Mouse (Mus musculus): ENCODE measurements around the gene Trim37. TPM values are rescaled to one million over a fixed set of nuclear protein-coding genes. Genes with fewer than 3 reads are reported as not detected.
A peak's percentile ranks its signal among the peaks of the same experiment; 100 is the strongest.

Trim37 gene
- polyA plus RNA-seq, 1 experiment from 2014 or later: 40.4 TPM

DNA sequence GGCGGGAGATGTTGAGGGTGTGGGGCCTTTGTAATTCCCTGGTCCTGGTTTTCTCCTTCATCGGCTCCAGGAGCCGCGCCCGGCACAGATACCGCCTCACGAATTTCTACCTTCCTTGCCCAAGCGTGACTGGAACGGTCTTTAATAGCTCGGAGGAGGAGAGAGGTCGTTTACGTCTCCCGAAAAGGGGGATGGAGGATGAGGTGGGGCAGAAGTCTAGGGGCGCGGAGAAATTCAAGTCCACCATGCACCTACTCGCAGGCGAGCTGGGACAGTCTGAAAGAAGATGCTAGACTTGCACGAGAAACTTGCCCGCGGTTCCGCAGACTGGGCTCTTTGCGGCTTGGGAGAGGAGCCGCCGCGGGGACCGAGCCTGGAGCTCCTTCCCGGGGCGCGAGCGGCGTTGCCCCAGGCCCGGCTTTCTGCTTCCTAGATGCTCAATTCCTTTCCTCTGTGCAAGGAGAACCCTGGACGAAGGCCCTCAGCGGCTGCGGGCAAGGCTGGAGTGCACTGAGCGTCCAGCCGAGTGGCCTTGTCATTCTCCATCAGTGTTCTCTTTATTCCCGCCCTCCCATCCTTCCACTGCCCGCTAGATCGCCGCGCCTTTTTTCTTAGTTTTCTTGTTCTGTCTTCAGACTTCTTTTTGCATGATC, 17.2 kb upstream of the Trim37 start:
- no peak for ATAC-seq (replicated peaks; ENCODE audit: low FRiP score)
- Histone ChIP-seq H3K4me3 (ENCODE audit: low read depth, low read length) (peak overlapping the region; percentile 99), H3K27ac (ENCODE audit: low read depth, low read length) (peak overlapping the region; percentile 96), H3K36me3 (ENCODE audit: control insufficient read depth, insufficient read depth, low read length) (peaks cover 17% of the 10 kb centered on the region), H3K4me2 (peak overlapping the region; percentile 73), H3K27me3 (replicated peaks; ENCODE audit: control insufficient read depth, insufficient read depth, low read length) (no peaks in the 10 kb centered on the region), H3K9me3 (ENCODE audit: control insufficient read depth, low read length) (no peaks in the 10 kb centered on the region), H3K4me1 (replicated peaks; ENCODE audit: control insufficient read depth, insufficient read depth, low read length) (peaks cover 8% of the 10 kb centered on the region), H3K9ac (ENCODE audit: low read depth, low read length) (peak overlapping the region; percentile 98)
- peak; percentile 60 for DNase-seq (ENCODE audit: low spot score)
- under 1% methylated on average over 42 of the region's 42 CpGs for WGBS

DNA sequence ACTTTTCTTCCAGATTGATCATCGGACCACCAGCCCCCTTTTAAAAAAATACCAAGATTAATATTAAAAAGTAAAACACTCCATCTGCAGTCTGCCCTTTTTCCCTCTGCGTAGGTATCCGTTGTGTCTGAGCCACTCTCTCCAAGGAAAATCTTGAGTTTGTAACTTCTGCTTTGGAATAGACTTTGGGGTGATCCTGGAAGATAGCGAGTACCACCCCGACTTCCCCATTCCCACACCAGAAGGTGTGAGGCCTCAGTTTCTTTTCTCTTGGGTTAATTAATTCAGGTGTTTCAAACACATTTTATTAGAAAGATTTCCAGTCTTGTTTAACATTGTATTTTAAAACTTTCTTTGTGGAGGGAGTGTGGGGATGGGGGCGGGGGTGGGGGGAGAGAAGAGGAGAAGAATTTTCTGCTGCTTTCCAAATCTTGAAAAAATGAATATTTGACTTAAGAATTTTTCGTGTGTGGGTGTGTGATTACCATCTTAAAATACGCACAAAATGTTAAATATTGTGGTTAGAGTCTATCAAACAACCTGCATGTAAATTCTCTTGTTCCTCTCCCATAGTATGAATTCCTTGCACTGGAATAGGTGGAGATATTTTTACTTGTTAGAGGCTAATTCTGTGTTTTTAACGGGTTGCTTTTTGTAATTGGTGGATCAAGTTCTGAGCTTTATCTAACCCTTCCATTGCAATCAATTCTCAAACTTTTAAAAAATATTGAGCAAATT, 16.5 kb upstream of the Trim37 start:
- peaks cover 17% of the 10 kb centered on the region for H3K36me3 ChIP-seq (ENCODE audit: control insufficient read depth, insufficient read depth, low read length)
- H3K4me3 ChIP-seq (ENCODE audit: low read depth, low read length): peak overlapping the region; percentile 99
- H3K4me2 ChIP-seq: peak overlapping the region; percentile 73
- no peaks in the 10 kb centered on the region for H3K9me3 ChIP-seq (ENCODE audit: control insufficient read depth, low read length)
- ATAC-seq (replicated peaks; ENCODE audit: low FRiP score) (no peak), DNase-seq (ENCODE audit: low spot score) (no peak)
- WGBS: 11% methylated on average over 9 of the region's 9 CpGs
- H3K27me3 ChIP-seq (replicated peaks; ENCODE audit: control insufficient read depth, insufficient read depth, low read length): no peaks in the 10 kb centered on the region
- H3K9ac ChIP-seq (ENCODE audit: low read depth, low read length): peak overlapping the region; percentile 98
- H3K27ac ChIP-seq (ENCODE audit: low read depth, low read length): peak overlapping the region; percentile 96
- peaks cover 8% of the 10 kb centered on the region for H3K4me1 ChIP-seq (replicated peaks; ENCODE audit: control insufficient read depth, insufficient read depth, low read length)

DNA sequence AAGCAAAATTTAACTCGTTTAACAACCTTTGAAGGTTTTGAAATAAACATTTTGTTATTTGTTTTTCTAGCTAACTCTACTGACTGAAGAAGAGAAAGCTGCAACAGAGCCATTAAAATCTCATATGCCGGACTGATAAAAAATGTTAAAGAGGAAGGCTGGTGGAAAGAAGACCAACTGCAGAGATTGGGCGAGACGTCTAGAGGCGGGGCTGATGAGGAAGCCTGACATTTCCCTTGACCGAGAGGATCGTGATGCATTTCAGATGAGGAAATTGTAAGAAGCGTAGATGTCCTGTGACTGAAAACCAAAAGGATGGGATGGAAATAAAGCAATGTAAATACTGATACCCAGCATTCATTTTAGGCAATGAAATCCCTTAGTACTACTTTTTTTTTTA, 5.0 kb upstream of the Trim37 start:
- Histone ChIP-seq H3K27me3 (replicated peaks; ENCODE audit: control insufficient read depth, insufficient read depth, low read length) (no peaks in the 10 kb centered on the region), H3K27ac (ENCODE audit: low read depth, low read length) (no peak overlapping the region), H3K4me2 (no peak overlapping the region), H3K9me3 (ENCODE audit: control insufficient read depth, low read length) (no peaks in the 10 kb centered on the region), H3K4me3 (ENCODE audit: low read depth, low read length) (no peak overlapping the region), H3K9ac (ENCODE audit: low read depth, low read length) (no peak overlapping the region), H3K4me1 (replicated peaks; ENCODE audit: control insufficient read depth, insufficient read depth, low read length) (peaks cover 4% of the 10 kb centered on the region; the same call in 1 of the 2 replicates), H3K36me3 (ENCODE audit: control insufficient read depth, insufficient read depth, low read length) (peaks cover 37% of the 10 kb centered on the region)
- DNase-seq (ENCODE audit: low spot score): no peak
- WGBS: 79% methylated on average over 8 of the region's 8 CpGs
- ATAC-seq (replicated peaks; ENCODE audit: low FRiP score): no peak

- WGBS: 67% methylated on average over 4 of the region's 4 CpGs
- Histone ChIP-seq H3K9me3 (ENCODE audit: control insufficient read depth, low read length) (no peaks in the 10 kb centered on the region), H3K4me3 (ENCODE audit: low read depth, low read length) (0 out of 2 replicates have a peak overlapping the region, but pooled peaks have one; percentile 97), H3K27me3 (replicated peaks; ENCODE audit: control insufficient read depth, insufficient read depth, low read length) (no peaks in the 10 kb centered on the region), H3K27ac (ENCODE audit: low read depth, low read length) (no peak overlapping the region; the same call in 1 of the 2 replicates), H3K9ac (ENCODE audit: low read depth, low read length) (peak overlapping the region; percentile 26; the same call in 1 of the 2 replicates), H3K4me2 (peak overlapping the region; percentile 69), H3K4me1 (replicated peaks; ENCODE audit: control insufficient read depth, insufficient read depth, low read length) (peaks cover 8% of the 10 kb centered on the region; the same call in 1 of the 2 replicates), H3K36me3 (ENCODE audit: control insufficient read depth, insufficient read depth, low read length) (peaks cover 28% of the 10 kb centered on the region)
- ATAC-seq (replicated peaks; ENCODE audit: low FRiP score): no peak
- DNase-seq (ENCODE audit: low spot score): no peak
These were observed 1.3 kb upstream of the Trim37 start for GRCm38 (mm10) chr11:87125562-87125961.

- Histone ChIP-seq H3K9me3 (ENCODE audit: control insufficient read depth, low read length) (no peaks in the 10 kb centered on the region), H3K4me1 (replicated peaks; ENCODE audit: control insufficient read depth, insufficient read depth, low read length) (peaks cover 8% of the 10 kb centered on the region; the same call in 1 of the 2 replicates), H3K9ac (ENCODE audit: low read depth, low read length) (peak overlapping the region; percentile 59), H3K36me3 (ENCODE audit: control insufficient read depth, insufficient read depth, low read length) (peaks cover 21% of the 10 kb centered on the region), H3K27ac (ENCODE audit: low read depth, low read length) (peak overlapping the region; percentile 93), H3K4me2 (peak overlapping the region; percentile 69), H3K4me3 (ENCODE audit: low read depth, low read length) (peak overlapping the region; percentile 97), H3K27me3 (replicated peaks; ENCODE audit: control insufficient read depth, insufficient read depth, low read length) (no peaks in the 10 kb centered on the region)
- no peak for ATAC-seq (replicated peaks; ENCODE audit: low FRiP score)
- 4% methylated on average over 12 of the region's 12 CpGs for WGBS
- no peak for DNase-seq (ENCODE audit: low spot score)
These were observed 525 bp upstream of the Trim37 start for GRCm38 (mm10) chr11:87126281-87126823.

GRCm38 (mm10) chr11:87136233-87136632, 9.4 kb downstream of the Trim37 start:
- 90% methylated on average over 4 of the region's 4 CpGs for WGBS
- Histone ChIP-seq H3K9me3 (ENCODE audit: control insufficient read depth, low read length) (no peaks in the 10 kb centered on the region), H3K4me3 (ENCODE audit: low read depth, low read length) (no peak overlapping the region), H3K9ac (ENCODE audit: low read depth, low read length) (no peak overlapping the region), H3K27ac (ENCODE audit: low read depth, low read length) (no peak overlapping the region), H3K36me3 (ENCODE audit: control insufficient read depth, insufficient read depth, low read length) (no peaks in the 10 kb centered on the region), H3K4me1 (replicated peaks; ENCODE audit: control insufficient read depth, insufficient read depth, low read length) (no peaks in the 10 kb centered on the region), H3K4me2 (no peak overlapping the region), H3K27me3 (replicated peaks; ENCODE audit: control insufficient read depth, insufficient read depth, low read length) (no peaks in the 10 kb centered on the region)
- DNase-seq (ENCODE audit: low spot score) (no peak), ATAC-seq (replicated peaks; ENCODE audit: low FRiP score) (no peak)

GRCm38 (mm10) chr11:87158012-87158411, 31.1 kb downstream of the Trim37 start:
- Histone ChIP-seq H3K9ac (ENCODE audit: low read depth, low read length) (no peak overlapping the region), H3K9me3 (ENCODE audit: control insufficient read depth, low read length) (no peaks in the 10 kb centered on the region), H3K27ac (ENCODE audit: low read depth, low read length) (no peak overlapping the region), H3K27me3 (replicated peaks; ENCODE audit: control insufficient read depth, insufficient read depth, low read length) (no peaks in the 10 kb centered on the region), H3K36me3 (ENCODE audit: control insufficient read depth, insufficient read depth, low read length) (no peaks in the 10 kb centered on the region; the same call in 1 of the 2 replicates), H3K4me3 (ENCODE audit: low read depth, low read length) (no peak overlapping the region), H3K4me1 (replicated peaks; ENCODE audit: control insufficient read depth, insufficient read depth, low read length) (no peaks in the 10 kb centered on the region), H3K4me2 (no peak overlapping the region)
- ATAC-seq (replicated peaks; ENCODE audit: low FRiP score): no peak
- 86% methylated on average over 2 of the region's 2 CpGs for WGBS
- no peak for DNase-seq (ENCODE audit: low spot score)

DNA sequence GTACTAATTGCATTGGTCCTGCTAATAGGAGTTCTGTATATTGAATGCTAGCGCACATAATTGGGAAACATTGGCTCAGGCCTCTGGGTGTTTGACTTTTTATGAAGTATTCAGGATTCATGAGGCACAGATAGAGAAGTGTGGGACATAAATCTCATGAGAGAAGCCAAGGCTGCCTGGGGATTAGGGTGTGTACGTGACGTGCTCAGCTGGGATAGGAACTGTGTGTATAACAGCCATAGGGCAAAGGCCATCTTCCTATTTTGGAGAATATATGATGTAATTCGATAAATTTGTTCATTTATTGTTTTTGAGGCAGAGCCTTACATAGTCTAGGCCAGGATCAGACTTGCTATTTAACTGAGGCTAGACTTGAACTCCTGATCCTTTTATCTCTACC, 35.8 kb downstream of the Trim37 start:
- WGBS: 89% methylated on average over 4 of the region's 4 CpGs
- Histone ChIP-seq H3K4me2 (no peak overlapping the region), H3K4me1 (replicated peaks; ENCODE audit: control insufficient read depth, insufficient read depth, low read length) (no peaks in the 10 kb centered on the region), H3K4me3 (ENCODE audit: low read depth, low read length) (no peak overlapping the region), H3K9ac (ENCODE audit: low read depth, low read length) (no peak overlapping the region), H3K27me3 (replicated peaks; ENCODE audit: control insufficient read depth, insufficient read depth, low read length) (no peaks in the 10 kb centered on the region), H3K27ac (ENCODE audit: low read depth, low read length) (no peak overlapping the region), H3K36me3 (ENCODE audit: control insufficient read depth, insufficient read depth, low read length) (peaks cover 13% of the 10 kb centered on the region), H3K9me3 (ENCODE audit: control insufficient read depth, low read length) (no peaks in the 10 kb centered on the region)
- DNase-seq (ENCODE audit: low spot score): no peak
- no peak for ATAC-seq (replicated peaks; ENCODE audit: low FRiP score)

All from liver, embryonic 11.5 days (tissue).